Mouse (Mus musculus): ENCODE data around the gene 4933430I17Rik. TPM values are rescaled to one million over a fixed set of nuclear protein-coding genes. Genes with fewer than 3 reads are reported as not detected.
A peak's percentile ranks its signal among the peaks of the same experiment; 100 is the strongest.
"Not testable (repeated sequence)": the region's sequence is repeated elsewhere in the genome, so short reads cannot be mapped to it uniquely, and the experiment has no call there.

Gene 4933430I17Rik
- polyA plus RNA-seq (2015; fragmentation: Nextera tagmentation; extraction: Ambion mirVana) = 0.60 and 0.79 TPM in 2 replicates

DNA sequence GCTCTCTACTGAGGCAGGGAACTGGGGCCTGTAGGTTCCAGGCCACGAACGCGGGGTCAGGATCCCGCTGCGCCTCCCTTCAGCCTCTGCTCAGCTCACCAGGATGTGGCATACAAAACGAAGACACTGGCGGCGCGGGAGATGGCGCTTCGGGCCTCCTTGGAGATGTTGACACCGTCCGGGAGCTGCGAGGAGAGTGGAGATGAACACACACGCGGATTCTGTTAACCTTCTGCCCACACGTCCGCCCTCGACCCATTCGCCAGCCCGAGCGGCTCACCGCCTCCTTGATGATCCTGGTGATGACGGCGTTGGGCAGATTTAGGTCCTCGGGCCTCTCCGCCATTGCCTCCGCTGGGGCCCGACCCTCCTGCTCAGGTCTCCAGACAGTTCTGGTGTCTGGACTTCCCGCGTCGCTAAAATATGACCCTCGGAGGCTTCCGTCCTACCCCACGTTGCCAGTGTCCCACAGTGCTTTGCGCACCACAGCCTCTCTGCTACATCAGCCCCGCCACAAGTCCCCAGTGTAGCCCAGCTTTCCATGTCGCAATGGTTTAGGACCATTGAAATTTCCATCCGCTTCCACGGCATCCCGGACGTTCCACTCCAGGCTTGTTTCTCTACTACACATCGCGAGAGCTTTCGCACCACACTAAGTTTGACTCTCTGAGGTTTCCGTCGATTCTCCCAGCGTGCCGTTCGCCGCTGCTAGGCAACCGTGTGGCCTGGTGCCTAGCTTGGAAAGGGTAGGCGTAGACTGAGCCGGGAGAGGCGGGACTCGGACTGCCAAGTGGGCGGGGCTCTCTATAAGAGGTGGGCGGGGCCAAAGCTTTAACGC is at the start of gene 4933430I17Rik, which contains the start of gene Pole3:
Gene 4933430I17Rik, plus strand, starts transcription at position 719 of the 838 bp plus-strand sequence.
Gene Pole3, minus strand, starts transcription at position 418 of the 838 bp plus-strand sequence.
- Histone ChIP-seq H3K27ac (replicated peaks) (peak within 1 kb of the TSS; percentile 98), H3K9ac (replicated peaks) (peak within 1 kb of the TSS; percentile 84), H3K4me2 (replicated peaks) (peak within 1 kb of the TSS; percentile 92), H3K36me3 (peaks cover 4% of the 10 kb centered on the region), H3K9me3 (no peaks in the 10 kb centered on the region), H3K27me3 (no peaks in the 10 kb centered on the region), H3K4me1 (peaks cover 19% of the 10 kb centered on the region), H3K4me3 (peak within 1 kb of the TSS; percentile 81)
- WGBS = under 1% methylated on average over 59 of the region's 59 CpGs
- ATAC-seq (replicated peaks) = peak; percentile 98

DNA sequence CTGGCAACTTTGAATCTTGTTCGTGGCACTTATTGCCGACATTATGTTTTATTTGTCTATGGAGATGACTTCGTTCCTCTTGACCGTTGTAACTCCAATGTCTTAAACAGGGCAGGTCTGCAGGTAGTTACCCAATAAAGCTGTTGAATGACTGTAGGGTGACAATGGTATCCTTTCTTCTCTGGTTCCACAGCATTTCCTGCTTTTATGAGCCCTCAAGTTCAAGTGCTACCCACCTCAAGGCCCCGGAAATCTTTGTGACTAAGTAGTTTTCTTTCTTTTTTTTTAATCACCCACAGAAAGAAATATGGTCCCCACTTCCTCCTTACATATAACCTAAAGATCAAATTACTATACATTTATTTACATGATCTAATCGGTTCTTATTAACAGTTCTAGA is 49.4 kb upstream of the 4933430I17Rik start:
- Histone ChIP-seq H3K36me3 (no peaks in the 10 kb centered on the region), H3K9ac (replicated peaks) (no peak overlapping the region), H3K4me1 (peaks cover 9% of the 10 kb centered on the region), H3K27me3 (peaks cover 28% of the 10 kb centered on the region), H3K27ac (replicated peaks) (no peak overlapping the region), H3K4me2 (replicated peaks) (no peak overlapping the region), H3K9me3 (no peaks in the 10 kb centered on the region), H3K4me3 (no peak overlapping the region)
- WGBS = 94% methylated on average over 6 of the region's 6 CpGs
- ATAC-seq (replicated peaks) = no peak

DNA sequence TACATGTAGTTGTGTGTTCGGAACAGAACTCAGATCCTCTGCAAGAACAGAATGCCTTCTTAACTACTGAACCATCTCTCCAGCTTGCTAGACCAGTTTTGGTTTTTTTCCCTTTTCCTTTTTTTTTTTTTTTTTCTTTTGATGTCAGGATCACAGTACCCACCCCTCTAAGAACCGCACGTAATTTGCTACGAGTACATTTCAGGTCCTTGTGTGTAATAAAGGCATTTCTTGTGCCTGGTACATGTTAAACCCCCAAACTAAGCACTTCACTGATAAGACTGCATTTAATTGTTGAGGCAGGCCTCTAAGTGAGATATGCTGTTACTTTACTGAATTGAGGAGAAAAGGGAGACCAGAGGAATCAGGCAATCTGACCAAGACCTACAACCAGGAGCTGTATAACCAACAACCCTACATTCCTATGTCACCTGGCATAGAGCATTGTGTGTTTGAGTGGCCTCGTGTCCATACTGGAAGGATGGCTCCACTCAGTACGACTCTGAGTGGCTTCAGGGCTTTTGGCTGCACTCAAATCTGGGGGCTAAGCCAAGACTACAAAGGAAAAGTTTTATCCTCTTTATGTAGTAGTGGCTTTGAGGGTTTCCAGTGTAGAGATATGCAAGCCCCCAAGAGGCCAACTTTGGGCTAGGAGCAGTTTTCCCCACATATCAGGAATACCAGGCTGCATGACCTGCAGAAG is 47.5 kb upstream of the 4933430I17Rik start:
- peaks cover 9% of the 10 kb centered on the region for H3K4me1 ChIP-seq
- no peak overlapping the region for H3K9ac ChIP-seq (replicated peaks)
- no peak overlapping the region for H3K4me3 ChIP-seq
- WGBS = 80% methylated on average over 6 of the region's 6 CpGs
- H3K36me3 ChIP-seq = no peaks in the 10 kb centered on the region
- no peak overlapping the region for H3K27ac ChIP-seq (replicated peaks)
- H3K27me3 ChIP-seq = peaks cover 28% of the 10 kb centered on the region
- no peak overlapping the region for H3K4me2 ChIP-seq (replicated peaks)
- ATAC-seq (replicated peaks) = no peak
- H3K9me3 ChIP-seq = no peaks in the 10 kb centered on the region

GRCm38 (mm10) chr4:62479593-62479936 is 45.6 kb upstream of the 4933430I17Rik start:
- H3K4me3 ChIP-seq = peak overlapping the region; percentile 41
- not testable (repeated sequence) for H3K36me3 ChIP-seq; H3K9me3 ChIP-seq; H3K9ac ChIP-seq (replicated peaks); H3K27ac ChIP-seq (replicated peaks); H3K4me1 ChIP-seq
- WGBS = 16% methylated on average over 11 of the region's 11 CpGs
- peaks cover 28% of the 10 kb centered on the region for H3K27me3 ChIP-seq
- peak; percentile 18; the same call in 1 of the 2 replicates for ATAC-seq (replicated peaks)
- peak overlapping the region; percentile 55 for H3K4me2 ChIP-seq (replicated peaks)

- WGBS = 2% methylated on average over 67 of the region's 71 CpGs
- no peak within 1 kb of the TSS for H3K9ac ChIP-seq (replicated peaks)
Observed at GRCm38 (mm10) chr4:62479937-62480708, 45.0 kb upstream of the 4933430I17Rik start, which contains the start of gene Bspry. TSS of gene Bspry (plus strand) at chr4:62480053.

DNA sequence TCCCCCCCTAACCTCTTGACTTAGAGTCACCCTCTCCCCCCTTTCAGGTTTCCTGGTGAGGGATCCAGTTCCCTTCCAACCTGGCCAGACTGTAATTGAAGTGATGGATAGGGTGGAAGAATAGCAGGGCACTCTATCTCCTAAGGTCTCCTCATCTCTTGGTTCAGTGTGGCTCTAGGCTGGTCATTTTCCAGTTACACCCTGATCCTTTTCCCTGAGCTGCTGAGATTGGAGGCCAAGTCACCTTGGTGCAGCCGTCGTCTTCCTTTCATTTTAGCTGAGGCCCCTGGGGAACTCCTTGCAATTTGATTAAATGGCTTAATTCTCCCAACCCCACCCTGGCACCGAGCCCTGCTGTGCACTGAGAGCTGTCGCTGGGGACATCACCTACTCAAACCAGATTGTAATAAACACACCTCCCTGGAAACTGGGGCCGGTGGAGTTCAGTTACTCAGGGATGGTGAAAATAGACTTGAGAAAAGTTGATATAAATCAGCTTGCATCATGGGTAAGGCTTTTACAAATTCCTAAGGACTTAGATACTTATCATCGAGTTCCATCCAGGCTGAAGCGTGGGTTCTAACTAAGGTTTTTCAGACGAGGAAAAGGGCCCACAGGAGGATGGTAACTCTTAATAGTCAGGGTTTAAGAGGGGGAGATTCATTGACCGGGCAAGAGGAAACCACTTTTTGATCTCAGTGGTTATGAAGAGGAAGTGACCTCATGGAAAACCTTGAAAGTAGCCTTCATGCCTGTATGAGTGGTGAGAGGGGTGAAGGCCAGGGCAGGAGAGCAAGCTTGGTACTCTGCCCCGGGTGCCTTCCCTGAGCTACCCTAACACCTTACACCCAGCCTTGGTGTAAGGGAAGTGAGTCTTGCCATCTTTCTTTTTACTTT is 44.2 kb upstream of the 4933430I17Rik start:
- Histone ChIP-seq H3K9ac (replicated peaks) (no peak overlapping the region), H3K4me3 (no peak overlapping the region), H3K4me2 (replicated peaks) (no peak overlapping the region), H3K36me3 (no peaks in the 10 kb centered on the region), H3K4me1 (peaks cover 9% of the 10 kb centered on the region), H3K27ac (replicated peaks) (no peak overlapping the region), H3K27me3 (peaks cover 28% of the 10 kb centered on the region), H3K9me3 (no peaks in the 10 kb centered on the region)
- WGBS = 52% methylated on average over 10 of the region's 10 CpGs
- 0 out of 2 replicates have a peak, but pooled peaks have one; percentile 30 for ATAC-seq (replicated peaks)

More at GRCm38 (mm10) chr4:62479937-62480708, 45.0 kb upstream of the 4933430I17Rik start, which contains the start of gene Bspry:
- no peak within 1 kb of the TSS for H3K27ac ChIP-seq (replicated peaks)
- H3K4me3 ChIP-seq = peak within 1 kb of the TSS; percentile 41
- no peaks in the 10 kb centered on the region for H3K36me3 ChIP-seq
- peaks cover 28% of the 10 kb centered on the region for H3K27me3 ChIP-seq
- peak within 1 kb of the TSS; percentile 55 for H3K4me2 ChIP-seq (replicated peaks)
- ATAC-seq (replicated peaks) = peak; percentile 74
- peaks cover 9% of the 10 kb centered on the region for H3K4me1 ChIP-seq
- H3K9me3 ChIP-seq = no peaks in the 10 kb centered on the region

- Histone ChIP-seq H3K4me2 (replicated peaks) (no peak overlapping the region), H3K27ac (replicated peaks) (no peak overlapping the region), H3K9ac (replicated peaks) (no peak overlapping the region), H3K9me3 (no peaks in the 10 kb centered on the region), H3K27me3 (peaks cover 7% of the 10 kb centered on the region), H3K4me3 (no peak overlapping the region), H3K36me3 (no peaks in the 10 kb centered on the region), H3K4me1 (peaks cover 3% of the 10 kb centered on the region)
- 87% methylated on average over 3 of the region's 3 CpGs for WGBS
- no peak for ATAC-seq (replicated peaks)
Observed at GRCm38 (mm10) chr4:62484928-62485327, 40.2 kb upstream of the 4933430I17Rik start.

- no peaks in the 10 kb centered on the region for H3K36me3 ChIP-seq
- no peak overlapping the region for H3K4me3 ChIP-seq
- H3K9me3 ChIP-seq = no peaks in the 10 kb centered on the region
- H3K4me2 ChIP-seq (replicated peaks) = no peak overlapping the region
- no peak overlapping the region for H3K27ac ChIP-seq (replicated peaks)
- no peak overlapping the region for H3K9ac ChIP-seq (replicated peaks)
- WGBS = 82% methylated on average over 8 of the region's 8 CpGs
- ATAC-seq (replicated peaks) = no peak
- H3K27me3 ChIP-seq = 0 out of 2 replicates have a peak, but pooled peaks cover 2% of the 10 kb centered on the region
- no peaks in the 10 kb centered on the region for H3K4me1 ChIP-seq
Observed at GRCm38 (mm10) chr4:62485450-62486161, 39.6 kb upstream of the 4933430I17Rik start.

DNA sequence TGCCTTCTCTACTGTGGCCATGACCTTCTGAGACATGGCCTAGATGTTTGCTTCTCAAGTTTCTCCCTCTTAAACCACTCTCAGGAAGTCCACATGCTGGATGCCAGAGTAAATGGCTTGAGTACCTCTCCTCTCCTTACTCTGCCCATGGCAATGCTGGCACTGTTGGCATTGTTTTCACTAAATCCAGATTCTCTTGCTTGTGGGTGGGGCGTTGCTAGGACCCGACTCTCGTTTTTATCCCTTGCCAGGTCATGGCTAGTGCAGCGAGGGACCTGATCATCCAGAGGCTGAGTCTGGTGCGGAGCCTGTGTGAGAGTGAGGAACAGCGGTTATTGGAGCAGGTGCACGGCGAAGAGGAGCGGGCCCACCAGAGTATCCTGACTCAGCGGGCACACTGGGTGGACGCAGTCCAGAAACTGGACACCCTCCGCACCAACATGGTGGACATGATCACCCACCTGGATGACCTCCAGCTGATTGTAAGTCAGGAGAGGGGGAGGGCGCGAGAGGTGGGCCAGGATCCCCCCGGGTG is 38.9 kb upstream of the 4933430I17Rik start:
- Histone ChIP-seq H3K9me3 (no peaks in the 10 kb centered on the region), H3K27me3 (no peaks in the 10 kb centered on the region), H3K4me1 (no peaks in the 10 kb centered on the region), H3K4me3 (no peak overlapping the region), H3K27ac (replicated peaks) (no peak overlapping the region), H3K4me2 (replicated peaks) (no peak overlapping the region), H3K9ac (replicated peaks) (no peak overlapping the region), H3K36me3 (no peaks in the 10 kb centered on the region)
- 92% methylated on average over 15 of the region's 15 CpGs for WGBS
- no peak for ATAC-seq (replicated peaks)

DNA sequence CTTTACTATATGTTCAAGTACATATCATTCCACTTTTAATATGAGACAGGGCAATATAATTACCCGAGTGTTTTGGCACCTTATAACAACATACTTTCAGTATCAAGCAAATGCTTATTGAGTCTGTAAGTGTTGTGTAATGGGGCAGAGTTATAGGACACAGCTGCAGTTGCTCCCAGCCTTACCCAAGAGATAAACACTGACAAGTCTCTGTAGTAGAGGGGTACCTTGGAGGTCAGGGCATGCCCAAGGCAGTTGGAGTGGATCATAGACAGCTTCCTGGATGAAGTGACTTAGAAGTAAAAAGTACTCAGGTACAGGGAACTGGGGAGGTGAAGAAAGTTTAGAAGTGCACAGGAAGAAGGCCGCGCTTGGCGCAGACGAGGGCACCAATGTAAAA is 38.0 kb upstream of the 4933430I17Rik start:
- H3K9ac ChIP-seq (replicated peaks) = no peak overlapping the region
- H3K4me2 ChIP-seq (replicated peaks) = no peak overlapping the region
- H3K27me3 ChIP-seq = no peaks in the 10 kb centered on the region
- no peaks in the 10 kb centered on the region for H3K4me1 ChIP-seq
- H3K36me3 ChIP-seq = no peaks in the 10 kb centered on the region
- no peak overlapping the region for H3K27ac ChIP-seq (replicated peaks)
- 94% methylated on average over 5 of the region's 5 CpGs for WGBS
- ATAC-seq (replicated peaks) = no peak
- no peak overlapping the region for H3K4me3 ChIP-seq
- H3K9me3 ChIP-seq = no peaks in the 10 kb centered on the region
